Mouse (Mus musculus): ENCODE results near the gene Crygd. TPM values are rescaled to one million over a fixed set of nuclear protein-coding genes. Genes with fewer than 3 reads are reported as not detected.
"Not testable (repeated sequence)": the region's sequence is repeated elsewhere in the genome, so short reads cannot be mapped to it uniquely, and the experiment has no call there.

Crygd gene
- total RNA-seq (2021): not detected
- long read RNA-seq, experiment 1: 0 reads
- long read RNA-seq, experiment 2, partial matches to known transcripts: 0 of 1 reads
- long read RNA-seq, experiment 2, other reads (novel, unspliced or antisense): 1 of 1 reads

- no peak for DNase-seq
Observed at GRCm38 (mm10) chr1:65063352-65063751, at the start of gene Crygd. Gene Crygd (minus strand): TSS chr1:65063452.

DNA sequence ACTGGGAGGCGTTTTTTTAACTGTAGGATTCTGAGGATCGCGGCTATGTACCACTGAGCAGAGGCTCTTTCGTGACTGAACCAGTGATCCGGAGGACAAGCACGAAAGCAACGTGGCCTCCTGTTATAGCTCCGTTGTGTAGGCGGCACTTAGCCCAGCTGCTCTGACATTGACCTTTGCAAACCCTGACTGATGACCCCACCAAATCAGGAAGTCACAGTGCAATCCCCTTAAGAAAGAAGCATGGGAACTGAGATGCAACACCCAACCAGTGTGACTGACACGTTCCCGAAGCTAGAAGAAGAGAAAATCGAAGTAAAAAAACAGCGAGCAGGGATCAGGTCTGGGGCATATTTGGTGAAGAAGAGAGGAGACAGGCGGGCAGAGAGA is 49.5 kb upstream of the Crygd start:
- DNase-seq: peak; percentile 28 to 29

GRCm38 (mm10) chr1:65112031-65112806 is 49.0 kb upstream of the Crygd start:
- peak; percentile 78 to 87 for DNase-seq

DNA sequence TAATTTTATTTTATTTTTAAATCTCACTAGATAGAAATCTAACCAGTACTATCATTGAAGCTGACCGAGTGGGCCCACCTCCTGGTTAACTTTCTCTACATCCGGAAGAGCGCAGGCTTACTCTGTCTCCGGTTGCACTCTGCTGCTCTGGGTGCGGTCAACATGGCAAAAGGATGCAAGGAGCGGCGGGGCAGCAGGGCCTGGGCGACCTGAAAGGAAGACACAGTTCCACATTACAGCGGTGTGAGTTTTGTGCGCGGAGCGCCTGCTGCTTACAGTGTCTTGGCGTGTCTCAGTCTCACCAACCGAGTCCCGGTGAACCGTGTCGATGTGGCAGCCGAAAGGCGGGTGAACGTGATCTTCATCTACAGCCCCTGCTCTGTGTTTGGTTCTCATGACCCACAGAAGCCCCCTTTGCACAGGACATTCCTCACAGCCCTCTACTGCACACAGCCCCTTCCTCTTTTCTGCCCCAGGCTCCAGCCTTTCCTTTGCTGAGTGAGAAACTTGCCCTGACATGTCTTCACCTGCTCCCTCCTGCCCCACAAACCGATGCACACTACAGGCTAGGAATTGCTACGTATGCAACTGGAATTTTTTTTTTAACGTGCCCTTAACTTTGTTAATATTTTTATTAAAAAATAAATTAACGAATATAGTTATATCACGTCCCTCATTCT is 46.6 kb upstream of the Crygd start:
- DNase-seq: no peak

- DNase-seq: no peak
Observed at GRCm38 (mm10) chr1:65109196-65109595, 45.9 kb upstream of the Crygd start.

- DNase-seq: no peak
Observed at GRCm38 (mm10) chr1:65107654-65108279, 44.5 kb upstream of the Crygd start.

- DNase-seq: no peak
Observed at GRCm38 (mm10) chr1:65103273-65103672, 40.0 kb upstream of the Crygd start, which contains the start of gene Cryga. Gene Cryga (minus strand): TSS chr1:65103373.

DNA sequence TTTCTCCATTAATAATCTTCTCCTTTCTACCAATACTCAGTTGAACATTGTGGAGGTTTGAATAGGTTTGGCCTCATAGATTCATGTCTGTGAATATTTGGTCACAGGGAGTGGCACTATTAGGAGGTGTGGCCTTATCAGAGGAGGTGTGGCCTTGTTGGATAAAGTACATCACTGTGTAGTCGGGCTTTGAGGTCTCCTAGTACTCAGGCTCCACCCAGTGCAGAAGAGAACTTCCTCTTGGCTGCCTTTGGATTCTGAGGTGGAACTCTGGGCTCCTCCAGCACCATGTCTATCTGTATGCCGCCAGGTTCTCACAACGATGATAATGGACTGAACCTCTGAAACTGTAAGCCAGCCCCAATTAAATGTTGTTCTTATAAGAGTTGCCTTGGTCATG is 33.7 kb upstream of the Crygd start:
- no peak for DNase-seq

GRCm38 (mm10) chr1:65091566-65091965 is 28.3 kb upstream of the Crygd start:
- no peak for DNase-seq

DNA sequence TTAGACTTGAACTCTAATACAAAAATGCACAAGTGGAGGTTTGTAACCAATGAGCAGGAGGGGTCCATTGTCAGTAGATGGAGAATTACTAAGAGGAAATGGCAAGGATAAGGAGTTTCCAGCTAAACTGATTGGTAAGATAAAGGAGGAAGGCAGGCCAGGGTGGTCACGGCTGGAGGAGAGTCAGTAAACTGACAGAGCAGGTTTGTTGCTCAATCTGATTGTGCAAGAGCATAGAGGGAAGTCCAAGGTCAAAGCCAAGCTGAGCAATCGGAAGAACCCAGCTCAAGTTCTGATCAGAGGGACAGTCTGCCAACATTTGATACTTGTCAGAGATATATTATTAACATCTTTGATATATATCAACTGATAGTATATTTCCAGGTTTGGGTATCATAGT is 27.1 kb upstream of the Crygd start:
- DNase-seq: peak; percentile 70 to 74

- no peak for DNase-seq
Observed at GRCm38 (mm10) chr1:65088567-65089356, 25.5 kb upstream of the Crygd start.

DNA sequence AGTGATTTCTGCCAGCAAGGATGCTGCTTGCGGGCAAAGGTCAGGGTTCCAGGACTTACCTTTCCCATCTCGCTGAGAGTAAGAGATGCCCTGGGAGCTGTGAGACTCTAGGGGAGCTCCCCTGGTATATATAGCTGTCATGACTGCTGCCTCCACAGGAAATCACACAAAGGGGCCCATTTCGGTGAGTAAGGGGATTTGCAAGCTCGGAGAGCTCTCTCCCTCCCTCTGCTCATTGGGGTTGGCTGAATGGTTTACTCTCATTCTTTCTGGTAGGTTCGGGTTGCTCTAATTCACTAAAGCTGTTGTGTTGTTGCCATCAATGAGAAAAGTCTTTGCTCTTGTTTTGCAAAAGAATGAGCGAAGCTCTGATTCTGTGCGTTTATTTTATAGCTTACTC is 18.9 kb upstream of the Crygd start, which contains the start of gene Crygb:
Gene Crygb (minus strand): TSS at position 101 of the 400 bp plus-strand sequence.
- DNase-seq: no peak

DNA sequence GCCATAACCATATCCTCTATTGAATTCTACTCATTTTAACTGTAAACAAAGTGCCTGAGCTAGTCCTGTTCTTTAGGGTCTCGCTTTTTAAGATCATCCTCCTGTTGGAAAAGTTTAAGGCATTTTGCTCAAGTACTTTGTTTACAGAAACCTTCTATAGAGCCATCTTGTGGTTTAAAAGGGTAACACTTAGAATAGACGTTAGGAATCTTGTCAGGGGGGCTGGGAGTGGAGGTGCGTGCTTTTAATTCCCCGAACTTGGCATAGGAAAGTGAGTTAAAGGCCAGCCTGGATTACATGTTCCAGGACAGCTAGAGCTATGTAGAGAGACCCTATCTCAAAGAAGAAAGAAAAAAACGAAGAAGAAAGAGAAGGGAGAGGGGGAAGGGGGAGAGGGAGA is 12.4 kb upstream of the Crygd start:
- peak in 1 of 2 experiments; percentile 9 for DNase-seq

- DNase-seq: no peak
Observed at GRCm38 (mm10) chr1:65073589-65073988, 10.3 kb upstream of the Crygd start, which contains the start of gene Crygc. Gene Crygc (minus strand): TSS chr1:65073689.

DNA sequence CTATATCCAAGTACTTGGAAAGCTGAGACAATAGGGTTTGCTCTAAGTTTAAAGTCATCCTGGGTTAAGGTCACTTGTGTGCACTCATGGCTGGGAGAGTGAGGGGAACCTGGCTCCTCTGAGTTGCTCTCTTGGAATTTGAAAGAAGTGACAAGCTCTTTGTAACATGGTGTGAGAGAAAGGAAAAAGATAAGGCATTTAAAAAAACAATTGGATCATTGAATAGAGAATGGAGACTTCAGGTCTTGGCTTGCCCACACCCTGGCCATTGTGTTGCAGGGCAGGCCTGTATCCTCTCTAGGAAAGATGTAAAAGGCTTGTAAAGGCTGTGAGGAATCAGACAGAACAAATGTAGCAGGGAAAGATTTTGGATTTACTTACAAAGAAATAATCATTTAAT is 4.6 kb upstream of the Crygd start:
- DNase-seq: no peak

- no peak for DNase-seq
Observed at GRCm38 (mm10) chr1:65064201-65064600, 949 bp upstream of the Crygd start.

GRCm38 (mm10) chr1:65052140-65052539 is 11.1 kb downstream of the Crygd start:
- DNase-seq: no peak

GRCm38 (mm10) chr1:65051696-65052095 is 11.6 kb downstream of the Crygd start:
- no peak for DNase-seq

GRCm38 (mm10) chr1:65050952-65051351 is 12.3 kb downstream of the Crygd start, which contains the start of gene Cryge:
Gene Cryge (minus strand): TSS chr1:65051149.
- DNase-seq: not testable (repeated sequence)

DNA sequence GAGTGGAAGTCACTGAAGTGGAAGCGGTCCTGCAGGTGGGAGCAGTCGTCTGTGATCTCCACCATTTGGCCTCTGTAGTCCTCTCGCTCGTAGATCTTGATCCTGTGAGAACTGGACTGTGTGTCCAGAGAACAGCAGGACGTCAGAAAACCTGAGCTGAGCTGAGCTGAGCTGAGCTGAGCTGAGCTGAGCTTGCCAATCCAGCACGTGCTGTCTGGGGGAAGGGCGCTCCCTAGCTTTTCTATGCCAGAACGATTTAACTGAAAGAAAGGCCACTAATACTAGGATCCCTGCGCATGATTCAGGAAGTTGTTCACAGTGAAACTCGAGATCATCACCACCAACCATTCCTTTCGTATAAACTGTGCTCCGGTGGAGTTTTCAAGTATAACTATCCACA is 14.5 kb downstream of the Crygd start:
- peak; percentile 68 to 82 for DNase-seq

- peak in 1 of 2 experiments; percentile 62 for DNase-seq
Observed at GRCm38 (mm10) chr1:65046401-65047109, 16.7 kb downstream of the Crygd start.
